Mouse (Mus musculus) hindbrain, embryonic 13.5 days (tissue): Measurements from ENCODE around the gene Dot1l. TPM values are rescaled to one million over a fixed set of nuclear protein-coding genes. Genes with fewer than 3 reads are reported as not detected.

Experiments used
- ATAC-seq: fragments of 200-750 bp; cut with Nextera tagmentation; 2 replicates; pipeline ENCODE4 v1.8.0; 2017; ENCODE audit warnings: moderate TSS enrichment; ENCODE audit not compliant: low FRiP score
- H3K27ac ChIP-seq: fragments of 300-500 bp; sonication (generic); 2 replicates; pipeline ENCODE4 v1.5.1; 2015; ENCODE audit warnings: inconsistent platforms, mild to moderate bottlenecking, moderate library complexity
- H3K27me3 ChIP-seq: fragments of 300-500 bp; sonication (generic); 2 replicates; pipeline ENCODE4 v1.6.1; 2015; ENCODE audit warnings: mild to moderate bottlenecking, inconsistent platforms
- H3K36me3 ChIP-seq: fragments of 300-500 bp; sonication (generic); 2 replicates; pipeline ENCODE4 v1.6.1; 2015; ENCODE audit warnings: mild to moderate bottlenecking, inconsistent platforms
- H3K4me1 ChIP-seq: fragments of 300-500 bp; sonication (generic); replicated peaks from 2 replicates; pipeline ENCODE4 v1.6.1; 2015; ENCODE audit warnings: inconsistent platforms
- H3K4me2 ChIP-seq: fragments of 300-500 bp; sonication (generic); 2 replicates; pipeline ENCODE4 v1.6.1; 2015; ENCODE audit warnings: inconsistent platforms, mild to moderate bottlenecking, moderate library complexity
- H3K4me3 ChIP-seq: fragments of 300-500 bp; sonication (generic); 2 replicates; pipeline ENCODE4 v1.5.1; 2015; ENCODE audit warnings: mild to moderate bottlenecking, inconsistent platforms
- H3K9ac ChIP-seq: fragments of 300-500 bp; sonication (generic); 2 replicates; pipeline ENCODE4 v1.6.1; 2015; ENCODE audit warnings: mild to moderate bottlenecking, inconsistent platforms
- H3K9me3 ChIP-seq: fragments of 300-500 bp; sonication (generic); 2 replicates; pipeline ENCODE4 v1.6.1; 2016; ENCODE audit warnings: inconsistent platforms
- WGBS: fragments of 180-500 bp; shearing (Covaris S2); methylation state at CpG from one replicate; pipeline ENCODE4 v1.1.7; 2015; 5-methylcytosine and 5-hydroxymethylcytosine counted together
- polyA plus RNA-seq: library from polyadenylated mRNA; unstranded; fragments of >200 nt; fragmentation: Nextera tagmentation; extraction: Ambion mirVana; gene quantifications from 2 replicates; pipeline ENCODE4 v1.2.1, GENCODE M21; 2015

Dot1l gene
- polyA plus RNA-seq, 1 experiment from 2014 or later = 19.4 TPM

- H3K36me3 ChIP-seq = peaks cover 98% of the 10 kb centered on the region
- H3K9ac ChIP-seq = no peak overlapping the region
- 56% methylated on average over 12 of the region's 12 CpGs for WGBS
- H3K4me1 ChIP-seq = no peaks in the 10 kb centered on the region
- H3K4me3 ChIP-seq = no peak overlapping the region
- no peak overlapping the region for H3K4me2 ChIP-seq
- ATAC-seq = no peak
- H3K27me3 ChIP-seq = no peaks in the 10 kb centered on the region
- no peaks in the 10 kb centered on the region for H3K9me3 ChIP-seq
- H3K27ac ChIP-seq = no peak overlapping the region
Measured at GRCm38 (mm10) chr10:80784871-80785270, 29.9 kb downstream of the Dot1l start.

GRCm38 (mm10) chr10:80785963-80786362, 31.0 kb downstream of the Dot1l start:
- no peak overlapping the region for H3K4me2 ChIP-seq
- no peak for ATAC-seq
- no peak overlapping the region for H3K27ac ChIP-seq
- 96% methylated on average over 11 of the region's 11 CpGs for WGBS
- no peaks in the 10 kb centered on the region for H3K4me1 ChIP-seq
- H3K36me3 ChIP-seq = peaks cover 98% of the 10 kb centered on the region
- no peak overlapping the region for H3K9ac ChIP-seq
- H3K4me3 ChIP-seq = no peak overlapping the region
- H3K27me3 ChIP-seq = no peaks in the 10 kb centered on the region
- no peaks in the 10 kb centered on the region for H3K9me3 ChIP-seq

- H3K27ac ChIP-seq = no peak overlapping the region
- 91% methylated on average over 2 of the region's 2 CpGs for WGBS
- H3K9me3 ChIP-seq = no peaks in the 10 kb centered on the region
Measured at GRCm38 (mm10) chr10:80787517-80787916, 32.5 kb downstream of the Dot1l start.

GRCm38 (mm10) chr10:80790761-80791404, 35.9 kb downstream of the Dot1l start:
- Histone ChIP-seq H3K9me3 (no peaks in the 10 kb centered on the region), H3K36me3 (peaks cover 98% of the 10 kb centered on the region), H3K27ac (no peak overlapping the region), H3K4me3 (no peak overlapping the region), H3K9ac (no peak overlapping the region), H3K4me2 (no peak overlapping the region), H3K4me1 (peaks cover 10% of the 10 kb centered on the region), H3K27me3 (no peaks in the 10 kb centered on the region)
- 87% methylated on average over 19 of the region's 19 CpGs for WGBS
- ATAC-seq = no peak

More at GRCm38 (mm10) chr10:80787517-80787916, 32.5 kb downstream of the Dot1l start:
- Histone ChIP-seq H3K36me3 (peaks cover 98% of the 10 kb centered on the region), H3K9ac (no peak overlapping the region), H3K4me1 (no peaks in the 10 kb centered on the region), H3K4me3 (no peak overlapping the region), H3K4me2 (no peak overlapping the region), H3K27me3 (no peaks in the 10 kb centered on the region)
- no peak for ATAC-seq

GRCm38 (mm10) chr10:80791476-80792174, 36.6 kb downstream of the Dot1l start:
- no peak overlapping the region for H3K9ac ChIP-seq
- H3K9me3 ChIP-seq = no peaks in the 10 kb centered on the region
- peaks cover 98% of the 10 kb centered on the region for H3K36me3 ChIP-seq
- no peak overlapping the region for H3K4me2 ChIP-seq
- peaks cover 17% of the 10 kb centered on the region for H3K4me1 ChIP-seq
- no peaks in the 10 kb centered on the region for H3K27me3 ChIP-seq
- WGBS = 88% methylated on average over 33 of the region's 33 CpGs
- no peak for ATAC-seq
- H3K27ac ChIP-seq = no peak overlapping the region
- no peak overlapping the region for H3K4me3 ChIP-seq

- Histone ChIP-seq H3K9ac (no peak overlapping the region), H3K4me3 (no peak overlapping the region), H3K4me2 (no peak overlapping the region), H3K27ac (no peak overlapping the region; the same call in 1 of the 2 replicates), H3K9me3 (no peaks in the 10 kb centered on the region), H3K4me1 (peaks cover 25% of the 10 kb centered on the region), H3K36me3 (peaks cover 91% of the 10 kb centered on the region), H3K27me3 (no peaks in the 10 kb centered on the region)
- no peak for ATAC-seq
- WGBS = 70% methylated on average over 41 of the region's 41 CpGs
Measured at GRCm38 (mm10) chr10:80792175-80793032, 37.4 kb downstream of the Dot1l start.

- Histone ChIP-seq H3K27me3 (no peaks in the 10 kb centered on the region), H3K4me3 (no peak overlapping the region), H3K4me2 (no peak overlapping the region), H3K27ac (no peak overlapping the region; the same call in 1 of the 2 replicates), H3K36me3 (peaks cover 83% of the 10 kb centered on the region), H3K4me1 (peaks cover 26% of the 10 kb centered on the region), H3K9me3 (no peaks in the 10 kb centered on the region), H3K9ac (no peak overlapping the region)
- ATAC-seq = no peak
- 92% methylated on average over 13 of the region's 13 CpGs for WGBS
Measured at GRCm38 (mm10) chr10:80793033-80793784, 38.2 kb downstream of the Dot1l start.

GRCm38 (mm10) chr10:80793803-80794202, 38.8 kb downstream of the Dot1l start:
- Histone ChIP-seq H3K4me2 (no peak overlapping the region), H3K27me3 (no peaks in the 10 kb centered on the region), H3K4me1 (peaks cover 26% of the 10 kb centered on the region), H3K4me3 (no peak overlapping the region), H3K9ac (no peak overlapping the region), H3K36me3 (peaks cover 77% of the 10 kb centered on the region), H3K9me3 (no peaks in the 10 kb centered on the region), H3K27ac (peak overlapping the region; percentile 18; the same call in 1 of the 2 replicates)
- WGBS = 92% methylated on average over 4 of the region's 4 CpGs
- ATAC-seq = no peak

GRCm38 (mm10) chr10:80794750-80795149, 39.7 kb downstream of the Dot1l start:
- WGBS = 88% methylated on average over 8 of the region's 8 CpGs
- Histone ChIP-seq H3K27ac (0 out of 2 replicates have a peak overlapping the region, but pooled peaks have one; percentile 18), H3K9me3 (no peaks in the 10 kb centered on the region), H3K36me3 (peaks cover 68% of the 10 kb centered on the region), H3K9ac (no peak overlapping the region), H3K4me3 (no peak overlapping the region), H3K27me3 (no peaks in the 10 kb centered on the region), H3K4me1 (peaks cover 33% of the 10 kb centered on the region), H3K4me2 (no peak overlapping the region)
- ATAC-seq = no peak

- H3K36me3 ChIP-seq = peaks cover 57% of the 10 kb centered on the region
Measured at GRCm38 (mm10) chr10:80796307-80796848, 41.4 kb downstream of the Dot1l start.

More at GRCm38 (mm10) chr10:80796307-80796848, 41.4 kb downstream of the Dot1l start:
- no peak for ATAC-seq
- Histone ChIP-seq H3K27ac (no peak overlapping the region), H3K4me1 (peaks cover 44% of the 10 kb centered on the region), H3K9me3 (no peaks in the 10 kb centered on the region), H3K27me3 (no peaks in the 10 kb centered on the region), H3K9ac (peak overlapping the region; percentile 94), H3K4me2 (peak overlapping the region; percentile 93), H3K4me3 (peak overlapping the region; percentile 92)
- 87% methylated on average over 9 of the region's 9 CpGs for WGBS
